Mouse (Mus musculus): ENCODE data around the gene Ppm1b. TPM values are rescaled to one million over a fixed set of nuclear protein-coding genes. Genes with fewer than 3 reads are reported as not detected.

Gene Ppm1b
- polyA plus RNA-seq, 1 experiment from 2014 or later = 73.0 TPM

DNA sequence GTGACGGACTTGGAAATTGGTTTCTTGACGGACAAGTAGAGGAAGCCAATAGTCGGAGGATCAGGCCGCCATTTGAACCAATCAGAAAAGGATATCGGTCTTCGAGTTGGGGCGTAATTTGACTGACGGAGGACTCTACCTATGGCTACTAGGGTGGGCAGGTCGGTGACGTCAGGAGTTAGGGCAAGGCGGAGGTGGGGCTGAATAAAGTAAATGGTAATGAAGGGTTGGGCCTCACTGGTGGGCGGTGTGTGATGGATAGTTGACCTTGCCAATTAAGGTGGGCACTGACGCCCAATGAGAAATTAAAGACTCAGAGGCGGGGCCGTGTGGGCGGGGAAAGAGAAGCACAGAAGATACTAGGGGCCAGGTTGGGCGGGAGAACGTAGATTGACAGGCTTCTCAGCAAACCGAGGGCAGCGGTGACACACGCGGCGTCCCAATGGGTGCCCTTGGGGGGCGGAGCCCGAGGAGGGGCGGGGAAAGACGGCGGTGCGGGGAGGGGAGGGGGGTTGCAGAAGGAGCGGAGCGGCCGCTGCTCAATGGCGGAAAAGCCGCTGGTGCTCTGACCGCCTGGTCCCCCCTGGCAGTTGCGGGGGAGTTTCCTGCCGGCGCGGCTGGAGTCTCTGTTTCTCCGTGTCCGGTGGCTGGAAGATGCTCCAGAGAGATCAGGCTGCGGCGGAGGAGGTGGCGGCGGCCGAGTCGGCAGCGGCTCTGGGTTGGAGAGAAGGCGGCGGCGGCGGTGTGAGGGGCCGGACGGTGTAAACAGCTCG, 1.1 kb downstream of the Ppm1b start:
- H3K4me1 ChIP-seq (ENCODE audit: control insufficient read depth in 2 of 2, insufficient read depth in 2 of 2, low read length in 2 of 2) = peaks cover 4 to 26% of the 10 kb centered on the region in 2 experiments
- under 1% methylated on average over 54 of the region's 55 CpGs for WGBS
- peak overlapping the region; percentile 91 for H3K4me2 ChIP-seq (ENCODE audit: low read length)
- ATAC-seq (ENCODE audit: insufficient number of reproducible peaks, insufficient read depth, low FRiP score, low read depth) = peak; percentile 99
- peak overlapping the region; percentile 84 to 98 for H3K4me3 ChIP-seq (ENCODE audit: control insufficient read depth in 1 of 2, insufficient read depth in 1 of 2, low read depth in 1 of 2, low read length in 2 of 2)
- H3K36me3 ChIP-seq (ENCODE audit: control insufficient read depth, insufficient read depth, low read length) = no peaks in the 10 kb centered on the region
- peak overlapping the region; percentile 93 for H3K9ac ChIP-seq (ENCODE audit: low read length)
- H3K27me3 ChIP-seq (ENCODE audit: control insufficient read depth, insufficient read depth, low read length) = no peaks in the 10 kb centered on the region
- no peaks in the 10 kb centered on the region for H3K9me3 ChIP-seq (ENCODE audit: control insufficient read depth, low read length)
- peak overlapping the region; percentile 97 to 98 for H3K27ac ChIP-seq (replicated peaks in 1 of 2; ENCODE audit: control insufficient read depth in 1 of 2, insufficient read depth in 1 of 2, low read depth in 2 of 2, low read length in 2 of 2)

- Histone ChIP-seq H3K27me3 (ENCODE audit: control insufficient read depth, insufficient read depth, low read length) (no peaks in the 10 kb centered on the region), H3K9me3 (ENCODE audit: control insufficient read depth, low read length) (no peaks in the 10 kb centered on the region), H3K36me3 (ENCODE audit: control insufficient read depth, insufficient read depth, low read length) (no peaks in the 10 kb centered on the region), H3K9ac (ENCODE audit: low read length) (peak overlapping the region; percentile 93), H3K4me1 (ENCODE audit: control insufficient read depth in 2 of 2, insufficient read depth in 2 of 2, low read length in 2 of 2) (peaks cover 4 to 26% of the 10 kb centered on the region in 2 experiments), H3K27ac (replicated peaks in 1 of 2; ENCODE audit: control insufficient read depth in 1 of 2, insufficient read depth in 1 of 2, low read depth in 2 of 2, low read length in 2 of 2) (peak overlapping the region; percentile 95), H3K4me2 (ENCODE audit: low read length) (peak overlapping the region; percentile 82), H3K4me3 (ENCODE audit: control insufficient read depth in 1 of 2, insufficient read depth in 1 of 2, low read depth in 1 of 2, low read length in 2 of 2) (peak overlapping the region; percentile 84 to 98)
- WGBS = under 1% methylated on average over 50 of the region's 52 CpGs
- no peak for ATAC-seq (ENCODE audit: insufficient number of reproducible peaks, insufficient read depth, low FRiP score, low read depth)
Observed at GRCm38 (mm10) chr17:84958411-84958911, 1.9 kb downstream of the Ppm1b start.

DNA sequence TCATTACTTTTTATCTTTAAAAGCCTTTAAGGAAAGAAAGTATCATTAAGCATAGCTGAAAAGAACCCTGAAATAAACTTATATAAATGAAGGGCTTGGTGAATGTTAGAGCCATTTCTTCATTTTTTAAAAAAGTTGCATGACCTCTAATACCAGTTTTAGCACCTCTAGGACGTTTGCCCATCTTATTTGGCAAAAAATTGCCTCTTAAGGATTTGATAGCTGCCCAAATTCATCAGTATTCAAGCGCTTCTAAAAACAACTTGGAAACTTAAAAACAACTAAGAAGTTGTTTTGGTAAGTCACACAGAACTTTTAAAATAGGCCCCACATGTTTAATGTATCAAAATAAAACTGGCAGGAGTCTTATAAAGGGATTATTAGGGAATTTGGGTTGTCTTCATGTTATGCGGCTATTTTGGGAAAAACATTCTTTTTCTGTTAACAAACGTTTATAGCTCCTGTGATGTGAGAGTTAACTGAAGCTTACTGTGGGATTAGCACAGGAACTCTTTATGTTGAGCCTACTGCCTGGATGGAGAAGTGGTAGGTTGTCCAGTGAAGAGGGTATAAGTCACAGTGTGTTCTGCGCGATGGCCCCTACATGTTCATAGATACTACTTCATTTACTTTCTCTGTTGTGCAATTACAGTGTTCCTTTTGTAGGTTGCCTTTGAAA, 2.6 kb downstream of the Ppm1b start:
- Histone ChIP-seq H3K27ac (replicated peaks in 1 of 2; ENCODE audit: control insufficient read depth in 1 of 2, insufficient read depth in 1 of 2, low read depth in 2 of 2, low read length in 2 of 2) (no peak overlapping the region), H3K36me3 (ENCODE audit: control insufficient read depth, insufficient read depth, low read length) (no peaks in the 10 kb centered on the region), H3K27me3 (ENCODE audit: control insufficient read depth, insufficient read depth, low read length) (no peaks in the 10 kb centered on the region), H3K9ac (ENCODE audit: low read length) (peak overlapping the region; percentile 93), H3K9me3 (ENCODE audit: control insufficient read depth, low read length) (no peaks in the 10 kb centered on the region), H3K4me3 (ENCODE audit: control insufficient read depth in 1 of 2, insufficient read depth in 1 of 2, low read depth in 1 of 2, low read length in 2 of 2) (peak overlapping the region; percentile 84 to 98), H3K4me2 (ENCODE audit: low read length) (peak overlapping the region; percentile 82), H3K4me1 (ENCODE audit: control insufficient read depth in 2 of 2, insufficient read depth in 2 of 2, low read length in 2 of 2) (peaks cover 4 to 26% of the 10 kb centered on the region in 2 experiments)
- WGBS = 24% methylated on average over 6 of the region's 6 CpGs
- no peak for ATAC-seq (ENCODE audit: insufficient number of reproducible peaks, insufficient read depth, low FRiP score, low read depth)

DNA sequence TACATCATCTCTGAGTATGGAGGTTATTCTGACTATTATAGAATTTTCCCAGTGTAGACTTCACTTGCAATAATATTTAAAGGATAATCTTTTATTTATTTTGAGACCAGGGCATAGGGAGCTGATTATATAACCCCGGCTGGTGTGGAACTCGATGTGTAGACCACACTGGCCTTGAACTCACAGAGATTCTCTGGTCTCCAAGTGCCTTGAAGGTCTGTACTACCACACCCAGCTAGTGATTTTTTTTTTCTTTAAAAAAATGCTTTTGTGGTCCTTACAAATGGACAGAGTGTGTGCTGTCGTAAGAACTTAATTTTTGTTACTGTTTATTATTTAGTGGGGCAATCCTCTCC, 3.1 kb downstream of the Ppm1b start:
- Histone ChIP-seq H3K27ac (replicated peaks in 1 of 2; ENCODE audit: control insufficient read depth in 1 of 2, insufficient read depth in 1 of 2, low read depth in 2 of 2, low read length in 2 of 2) (no peak overlapping the region), H3K9me3 (ENCODE audit: control insufficient read depth, low read length) (no peaks in the 10 kb centered on the region), H3K4me1 (ENCODE audit: control insufficient read depth in 2 of 2, insufficient read depth in 2 of 2, low read length in 2 of 2) (peaks cover 4 to 26% of the 10 kb centered on the region in 2 experiments), H3K27me3 (ENCODE audit: control insufficient read depth, insufficient read depth, low read length) (no peaks in the 10 kb centered on the region), H3K4me3 (ENCODE audit: control insufficient read depth in 1 of 2, insufficient read depth in 1 of 2, low read depth in 1 of 2, low read length in 2 of 2) (peak overlapping the region in 1 of 2 experiments; percentile 84; a peak in 2 of 4 replicates), H3K4me2 (ENCODE audit: low read length) (peak overlapping the region; percentile 82), H3K36me3 (ENCODE audit: control insufficient read depth, insufficient read depth, low read length) (no peaks in the 10 kb centered on the region), H3K9ac (ENCODE audit: low read length) (peak overlapping the region; percentile 93)
- ATAC-seq (ENCODE audit: insufficient number of reproducible peaks, insufficient read depth, low FRiP score, low read depth) = no peak
- WGBS = 57% methylated on average over 3 of the region's 3 CpGs

DNA sequence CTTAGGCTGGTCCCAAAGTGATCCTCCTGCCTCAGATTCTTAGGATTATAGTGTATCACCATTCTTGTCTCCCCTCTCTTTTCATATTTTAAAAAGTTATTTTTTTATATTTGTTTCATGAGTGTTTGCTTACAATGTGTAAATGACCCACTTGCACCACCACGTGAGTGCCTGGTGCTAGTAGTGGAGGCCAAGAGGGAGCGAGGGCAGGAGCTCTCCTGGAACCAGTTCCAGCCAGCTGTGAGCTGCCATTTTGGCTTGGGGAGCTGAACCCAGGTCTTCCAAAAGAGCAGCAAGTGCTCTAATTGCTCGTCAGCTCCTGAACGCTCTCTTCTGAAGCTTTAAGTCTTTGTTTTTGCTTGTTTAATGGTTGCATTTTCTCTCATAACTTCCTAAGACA, 3.6 kb downstream of the Ppm1b start:
- H3K4me1 ChIP-seq (ENCODE audit: control insufficient read depth in 2 of 2, insufficient read depth in 2 of 2, low read length in 2 of 2) = peaks cover 4 to 26% of the 10 kb centered on the region in 2 experiments
- no peaks in the 10 kb centered on the region for H3K27me3 ChIP-seq (ENCODE audit: control insufficient read depth, insufficient read depth, low read length)
- no peaks in the 10 kb centered on the region for H3K9me3 ChIP-seq (ENCODE audit: control insufficient read depth, low read length)
- no peaks in the 10 kb centered on the region for H3K36me3 ChIP-seq (ENCODE audit: control insufficient read depth, insufficient read depth, low read length)
- WGBS = 78% methylated on average over 4 of the region's 4 CpGs
- no peak overlapping the region for H3K4me3 ChIP-seq (ENCODE audit: control insufficient read depth in 1 of 2, insufficient read depth in 1 of 2, low read depth in 1 of 2, low read length in 2 of 2)
- H3K27ac ChIP-seq (replicated peaks in 1 of 2; ENCODE audit: control insufficient read depth in 1 of 2, insufficient read depth in 1 of 2, low read depth in 2 of 2, low read length in 2 of 2) = no peak overlapping the region
- ATAC-seq (ENCODE audit: insufficient number of reproducible peaks, insufficient read depth, low FRiP score, low read depth) = no peak
- no peak overlapping the region for H3K9ac ChIP-seq (ENCODE audit: low read length)
- H3K4me2 ChIP-seq (ENCODE audit: low read length) = peak overlapping the region; percentile 82

DNA sequence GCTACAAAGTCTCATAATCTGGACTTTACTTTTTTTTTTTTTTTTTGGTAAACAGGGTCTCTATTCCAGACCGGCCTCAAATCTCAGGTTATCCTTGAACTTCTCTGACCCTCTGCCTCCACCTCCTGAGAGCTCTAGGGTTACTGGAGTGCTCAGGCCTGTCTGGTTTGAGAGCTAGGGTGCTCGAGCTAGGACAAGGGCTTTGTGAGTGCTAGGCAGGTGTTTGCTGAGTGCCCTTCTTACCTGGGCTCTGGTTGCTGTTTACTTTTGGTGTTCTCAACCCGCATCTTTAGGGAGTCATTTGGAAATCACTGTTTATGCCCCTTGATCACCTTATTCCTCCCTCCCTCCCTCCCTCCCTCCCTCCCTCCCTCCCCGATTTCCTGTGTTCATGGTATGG, 5.5 kb downstream of the Ppm1b start:
- ATAC-seq (ENCODE audit: insufficient number of reproducible peaks, insufficient read depth, low FRiP score, low read depth) = no peak
- no peak overlapping the region for H3K4me2 ChIP-seq (ENCODE audit: low read length)
- 90% methylated on average over 4 of the region's 4 CpGs for WGBS

GRCm38 (mm10) chr17:84963651-84964050, 7.1 kb downstream of the Ppm1b start:
- Histone ChIP-seq H3K9me3 (ENCODE audit: control insufficient read depth, low read length) (no peaks in the 10 kb centered on the region), H3K4me1 (ENCODE audit: control insufficient read depth in 2 of 2, insufficient read depth in 2 of 2, low read length in 2 of 2) (peaks cover 4 to 16% of the 10 kb centered on the region in 2 experiments), H3K27ac (replicated peaks in 1 of 2; ENCODE audit: control insufficient read depth in 1 of 2, insufficient read depth in 1 of 2, low read depth in 2 of 2, low read length in 2 of 2) (no peak overlapping the region), H3K27me3 (ENCODE audit: control insufficient read depth, insufficient read depth, low read length) (no peaks in the 10 kb centered on the region), H3K4me2 (ENCODE audit: low read length) (no peak overlapping the region), H3K9ac (ENCODE audit: low read length) (no peak overlapping the region), H3K36me3 (ENCODE audit: control insufficient read depth, insufficient read depth, low read length) (no peaks in the 10 kb centered on the region), H3K4me3 (ENCODE audit: control insufficient read depth in 1 of 2, insufficient read depth in 1 of 2, low read depth in 1 of 2, low read length in 2 of 2) (no peak overlapping the region)
- WGBS = 79% methylated on average over 6 of the region's 6 CpGs
- ATAC-seq (ENCODE audit: insufficient number of reproducible peaks, insufficient read depth, low FRiP score, low read depth) = no peak

More for the DNA sequence above, 5.5 kb downstream of the Ppm1b start:
- Histone ChIP-seq H3K9me3 (ENCODE audit: control insufficient read depth, low read length) (no peaks in the 10 kb centered on the region), H3K9ac (ENCODE audit: low read length) (no peak overlapping the region), H3K4me3 (ENCODE audit: control insufficient read depth in 1 of 2, insufficient read depth in 1 of 2, low read depth in 1 of 2, low read length in 2 of 2) (no peak overlapping the region), H3K36me3 (ENCODE audit: control insufficient read depth, insufficient read depth, low read length) (no peaks in the 10 kb centered on the region), H3K4me1 (ENCODE audit: control insufficient read depth in 2 of 2, insufficient read depth in 2 of 2, low read length in 2 of 2) (peaks cover 4 to 16% of the 10 kb centered on the region in 2 experiments), H3K27me3 (ENCODE audit: control insufficient read depth, insufficient read depth, low read length) (no peaks in the 10 kb centered on the region), H3K27ac (replicated peaks in 1 of 2; ENCODE audit: control insufficient read depth in 1 of 2, insufficient read depth in 1 of 2, low read depth in 2 of 2, low read length in 2 of 2) (no peak overlapping the region)

All from heart, embryonic 14.5 days (tissue).